Mouse (Mus musculus): ENCODE measurements around the gene Mta3. TPM values are rescaled to one million over a fixed set of nuclear protein-coding genes. Genes with fewer than 3 reads are reported as not detected.
A peak's percentile ranks its signal among the peaks of the same experiment; 100 is the strongest.
"Not testable (repeated sequence)": the region's sequence is repeated elsewhere in the genome, so short reads cannot be mapped to it uniquely, and the experiment has no call there.

Gene Mta3
- polyA plus RNA-seq, 1 experiment from 2014 or later: 71.7 TPM

GRCm38 (mm10) chr17:83699062-83699724 is 6.8 kb upstream of the Mta3 start:
- Histone ChIP-seq H3K36me3 (ENCODE audit: inconsistent target) (no peaks in the 10 kb centered on the region), H3K27ac (no peak overlapping the region), H3K4me3 (ENCODE audit: inconsistent target) (no peak overlapping the region), H3K79me2 (ENCODE audit: inconsistent target) (no peaks in the 10 kb centered on the region)
- 50% methylated on average over 8 of the region's 8 CpGs for WGBS (ENCODE audit: missing documents)

- no peaks in the 10 kb centered on the region for H3K79me2 ChIP-seq (ENCODE audit: inconsistent target)
- H3K27ac ChIP-seq: no peak overlapping the region
- no peak overlapping the region for H3K4me3 ChIP-seq (ENCODE audit: inconsistent target)
- WGBS (ENCODE audit: missing documents): 96% methylated on average over 9 of the region's 9 CpGs
- H3K36me3 ChIP-seq (ENCODE audit: inconsistent target): no peaks in the 10 kb centered on the region
Observed at GRCm38 (mm10) chr17:83700125-83700524, 5.8 kb upstream of the Mta3 start.

DNA sequence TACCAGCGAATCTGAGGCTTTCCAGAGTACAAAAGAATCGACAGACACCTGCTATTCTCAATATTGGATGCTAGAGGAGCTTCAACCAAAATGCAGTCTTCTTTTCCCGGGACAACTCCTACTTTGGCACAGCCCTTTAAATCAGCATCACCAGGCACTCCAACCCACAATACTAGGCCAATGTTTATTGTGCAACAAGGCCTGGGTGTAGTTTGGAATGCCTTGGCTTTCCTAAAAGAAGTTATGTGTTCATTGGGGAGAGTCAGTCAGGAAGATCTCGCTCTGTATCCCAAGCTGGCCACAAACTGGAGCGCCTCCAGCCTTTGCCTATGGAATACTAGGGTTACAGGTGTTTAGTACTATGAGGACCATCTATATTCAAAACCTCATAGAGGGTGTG is 1.5 kb upstream of the Mta3 start:
- 87% methylated on average over 5 of the region's 5 CpGs for WGBS (ENCODE audit: missing documents)
- no peak overlapping the region for H3K27ac ChIP-seq

DNA sequence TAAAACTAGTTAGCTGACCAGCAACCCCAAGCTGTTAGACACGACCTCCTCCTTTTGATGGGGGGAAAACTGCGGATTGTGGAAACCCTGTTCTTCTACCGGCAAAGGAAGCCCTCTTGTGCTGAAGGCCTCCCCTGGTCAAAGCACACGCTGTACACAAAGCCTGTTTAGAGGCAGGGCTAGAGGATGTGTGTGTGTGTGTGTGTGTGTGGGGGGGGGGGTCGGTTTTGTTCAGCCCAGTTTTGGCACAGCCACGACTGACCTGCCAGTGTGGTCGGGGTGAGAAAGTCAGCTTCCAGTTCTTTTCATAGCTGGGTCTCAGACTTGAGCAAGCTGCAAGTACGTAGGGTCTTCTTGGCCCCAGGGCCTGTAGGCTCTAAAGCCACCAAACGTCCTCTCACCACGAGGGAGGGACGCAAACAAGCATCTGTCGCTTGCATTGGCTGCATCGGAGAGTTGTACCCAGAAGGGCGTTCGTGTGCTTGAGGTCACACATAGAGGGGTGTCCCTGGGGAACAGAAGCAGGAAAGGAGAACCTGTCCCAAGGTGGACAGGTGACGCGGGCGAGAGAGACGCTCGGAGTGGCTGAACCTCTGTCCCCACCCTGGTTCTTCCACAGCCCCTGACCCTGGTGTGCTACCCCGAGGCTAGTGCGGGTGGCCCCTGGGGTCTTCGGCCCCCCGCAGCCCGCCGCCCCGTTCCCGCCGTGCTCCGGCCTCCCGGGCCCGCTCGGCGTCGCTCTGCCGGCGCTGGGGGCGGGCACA is 429 bp upstream of the Mta3 start:
- Histone ChIP-seq H3K27ac (no peak overlapping the region), H3K4me3 (ENCODE audit: inconsistent target) (peak overlapping the region; percentile 13; the same call in 1 of the 2 replicates), H3K36me3 (ENCODE audit: inconsistent target) (no peaks in the 10 kb centered on the region), H3K79me2 (ENCODE audit: inconsistent target) (peaks cover 36% of the 10 kb centered on the region)
- 25% methylated on average over 21 of the region's 38 CpGs for WGBS (ENCODE audit: missing documents)

More for the DNA sequence above, 1.5 kb upstream of the Mta3 start:
- Histone ChIP-seq H3K4me3 (ENCODE audit: inconsistent target) (no peak overlapping the region), H3K79me2 (ENCODE audit: inconsistent target) (peaks cover 29% of the 10 kb centered on the region), H3K36me3 (ENCODE audit: inconsistent target) (no peaks in the 10 kb centered on the region)

DNA sequence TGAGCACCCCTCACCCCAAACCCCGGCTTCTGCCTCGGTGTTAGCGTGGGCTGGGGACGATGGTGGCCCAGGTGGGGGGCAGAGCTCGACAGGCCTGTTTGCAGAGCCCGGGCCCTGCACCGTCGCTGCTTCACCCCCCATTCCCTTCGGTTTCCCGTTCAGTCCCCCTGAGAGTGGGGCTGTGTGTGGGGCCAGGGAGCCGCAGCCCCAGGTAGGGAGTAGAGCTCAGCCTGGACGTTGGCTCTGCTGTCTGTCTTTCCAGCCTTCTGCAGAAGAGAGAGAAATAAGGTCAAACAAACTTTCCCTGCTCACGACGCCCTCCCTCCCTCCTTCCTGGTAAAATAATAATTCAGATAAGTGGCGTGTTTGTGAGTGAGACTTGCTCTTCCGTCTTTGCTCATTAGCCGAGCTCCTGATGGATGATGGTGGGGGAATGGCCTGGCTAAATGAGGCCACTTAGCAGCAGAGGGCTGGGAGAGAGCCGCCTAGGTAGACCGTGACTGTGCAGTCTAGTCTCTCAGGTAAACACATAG is 697 bp downstream of the Mta3 start:
- Histone ChIP-seq H3K79me2 (ENCODE audit: inconsistent target) (peaks cover 47% of the 10 kb centered on the region), H3K4me3 (ENCODE audit: inconsistent target) (peak overlapping the region; percentile 59), H3K36me3 (ENCODE audit: inconsistent target) (0 out of 2 replicates have a peak, but pooled peaks cover under 1% of the 10 kb centered on the region), H3K27ac (peak overlapping the region; percentile 73)
- 3% methylated on average over 16 of the region's 19 CpGs for WGBS (ENCODE audit: missing documents)

- H3K36me3 ChIP-seq (ENCODE audit: inconsistent target): 0 out of 2 replicates have a peak, but pooled peaks cover 5% of the 10 kb centered on the region
- H3K27ac ChIP-seq: peak overlapping the region; percentile 73; the same call in 1 of the 2 replicates
- peak overlapping the region; percentile 59 for H3K4me3 ChIP-seq (ENCODE audit: inconsistent target)
- peaks cover 54% of the 10 kb centered on the region for H3K79me2 ChIP-seq (ENCODE audit: inconsistent target)
- 75% methylated on average over 4 of the region's 4 CpGs for WGBS (ENCODE audit: missing documents)
Observed at GRCm38 (mm10) chr17:83707372-83707771, 1.4 kb downstream of the Mta3 start.

GRCm38 (mm10) chr17:83707846-83708245 is 1.9 kb downstream of the Mta3 start:
- Histone ChIP-seq H3K36me3 (ENCODE audit: inconsistent target) (0 out of 2 replicates have a peak, but pooled peaks cover 5% of the 10 kb centered on the region), H3K27ac (0 out of 2 replicates have a peak overlapping the region, but pooled peaks have one; percentile 0), H3K4me3 (ENCODE audit: inconsistent target) (no peak overlapping the region), H3K79me2 (ENCODE audit: inconsistent target) (peaks cover 59% of the 10 kb centered on the region)
- WGBS (ENCODE audit: missing documents): 59% methylated on average over 6 of the region's 6 CpGs

DNA sequence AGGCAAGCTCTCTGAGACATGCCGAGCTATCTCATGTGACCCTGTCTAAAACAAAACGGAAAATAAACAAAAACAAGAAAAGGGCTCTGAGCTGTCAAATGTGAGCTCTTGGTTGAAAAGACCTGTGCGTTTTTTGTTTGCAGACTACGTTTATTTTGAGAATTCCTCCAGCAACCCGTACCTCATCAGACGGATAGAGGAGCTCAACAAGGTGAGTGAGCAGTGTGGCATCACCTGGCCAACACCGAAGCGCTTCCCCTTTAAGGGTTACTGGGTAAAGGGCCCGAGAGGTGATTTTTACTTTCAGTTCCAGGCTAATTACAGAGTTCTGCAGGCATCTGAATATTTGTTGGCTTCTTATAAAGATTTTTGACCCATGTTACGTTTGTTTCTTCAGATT is 2.3 kb downstream of the Mta3 start:
- Histone ChIP-seq H3K27ac (0 out of 2 replicates have a peak overlapping the region, but pooled peaks have one; percentile 0), H3K4me3 (ENCODE audit: inconsistent target) (no peak overlapping the region), H3K79me2 (ENCODE audit: inconsistent target) (peaks cover 63% of the 10 kb centered on the region), H3K36me3 (ENCODE audit: inconsistent target) (0 out of 2 replicates have a peak, but pooled peaks cover 5% of the 10 kb centered on the region)
- WGBS (ENCODE audit: missing documents): 52% methylated on average over 10 of the region's 10 CpGs

GRCm38 (mm10) chr17:83708891-83709290 is 2.9 kb downstream of the Mta3 start:
- H3K36me3 ChIP-seq (ENCODE audit: inconsistent target): peaks cover 8% of the 10 kb centered on the region; the same call in 1 of the 2 replicates
- no peak overlapping the region for H3K4me3 ChIP-seq (ENCODE audit: inconsistent target)
- 88% methylated on average over 6 of the region's 6 CpGs for WGBS (ENCODE audit: missing documents)
- H3K79me2 ChIP-seq (ENCODE audit: inconsistent target): peaks cover 67% of the 10 kb centered on the region
- peak overlapping the region; percentile 42; the same call in 1 of the 2 replicates for H3K27ac ChIP-seq

DNA sequence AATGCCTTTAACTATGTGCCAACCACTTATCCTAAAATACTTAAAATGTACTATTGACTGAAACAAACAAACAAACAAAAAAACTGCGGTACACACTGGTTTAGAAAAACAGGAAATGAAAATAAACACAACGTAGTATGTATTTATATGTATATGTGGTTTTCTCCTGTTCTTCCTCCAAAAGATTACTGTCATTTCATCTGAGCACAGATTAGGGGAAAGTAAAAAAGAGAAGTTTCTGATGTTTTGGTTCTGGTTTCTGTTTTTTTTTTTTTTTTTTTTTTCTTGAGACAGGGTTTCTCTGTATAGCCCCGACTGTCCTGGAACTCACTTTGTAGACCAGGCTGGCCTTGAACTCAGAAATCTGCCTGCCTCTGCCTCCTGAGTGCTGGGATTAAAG is 3.6 kb downstream of the Mta3 start:
- 0% methylated on average over 2 of the region's 3 CpGs for WGBS (ENCODE audit: missing documents)
- Histone ChIP-seq H3K27ac (peak overlapping the region; percentile 47), H3K36me3 (ENCODE audit: inconsistent target) (peaks cover 14% of the 10 kb centered on the region; the same call in 1 of the 2 replicates), H3K79me2 (ENCODE audit: inconsistent target) (peaks cover 70% of the 10 kb centered on the region)
- not testable (repeated sequence) for H3K4me3 ChIP-seq (ENCODE audit: inconsistent target)

DNA sequence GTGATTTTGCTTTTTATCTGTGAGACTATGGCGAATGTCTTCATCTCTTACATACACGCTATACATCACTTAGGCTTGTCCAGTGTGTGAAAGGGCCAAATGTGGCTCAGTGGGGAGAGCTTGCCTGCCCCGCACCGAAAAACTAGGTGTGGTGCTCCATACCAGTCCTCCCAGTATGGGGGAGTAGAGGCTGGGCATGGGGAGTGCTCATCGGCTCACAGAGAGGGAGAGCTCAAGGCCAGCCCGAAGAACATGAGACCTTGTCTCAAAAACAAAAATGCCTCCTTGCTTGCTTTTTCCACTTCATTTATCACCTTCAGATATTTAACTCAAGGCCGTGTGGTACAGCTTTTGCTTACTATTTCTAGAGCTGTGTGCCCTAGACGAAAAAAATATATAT is 4.7 kb downstream of the Mta3 start:
- no peak overlapping the region for H3K4me3 ChIP-seq (ENCODE audit: inconsistent target)
- H3K27ac ChIP-seq: no peak overlapping the region
- whole genome bisulfite sequencing (ENCODE audit: missing documents): 98% methylated on average over 8 of the region's 8 CpGs
- peaks cover 23% of the 10 kb centered on the region; the same call in 1 of the 2 replicates for H3K36me3 ChIP-seq (ENCODE audit: inconsistent target)
- peaks cover 71% of the 10 kb centered on the region for H3K79me2 ChIP-seq (ENCODE audit: inconsistent target)

DNA sequence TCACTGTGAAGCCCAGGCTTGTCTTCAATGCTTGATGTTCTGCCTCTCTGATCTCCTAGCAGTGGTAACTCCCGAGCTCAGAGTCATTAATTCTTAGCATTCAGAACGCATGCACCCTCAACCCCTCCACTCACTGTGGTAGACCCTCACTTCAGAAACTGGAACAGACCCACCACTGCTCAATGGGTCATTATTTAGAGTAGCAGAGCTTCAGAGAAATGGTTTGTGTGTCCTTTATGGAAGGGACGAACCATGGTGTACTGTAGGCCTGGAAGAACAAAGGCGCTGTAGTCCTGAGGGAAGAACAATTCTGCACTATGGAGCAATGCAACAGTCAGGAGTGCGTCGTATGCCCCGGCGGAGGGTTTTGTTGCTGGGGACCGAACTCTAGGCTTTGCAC is 6.4 kb downstream of the Mta3 start:
- WGBS (ENCODE audit: missing documents): 94% methylated on average over 9 of the region's 9 CpGs
- Histone ChIP-seq H3K4me3 (ENCODE audit: inconsistent target) (no peak overlapping the region), H3K36me3 (ENCODE audit: inconsistent target) (peaks cover 40% of the 10 kb centered on the region)

DNA sequence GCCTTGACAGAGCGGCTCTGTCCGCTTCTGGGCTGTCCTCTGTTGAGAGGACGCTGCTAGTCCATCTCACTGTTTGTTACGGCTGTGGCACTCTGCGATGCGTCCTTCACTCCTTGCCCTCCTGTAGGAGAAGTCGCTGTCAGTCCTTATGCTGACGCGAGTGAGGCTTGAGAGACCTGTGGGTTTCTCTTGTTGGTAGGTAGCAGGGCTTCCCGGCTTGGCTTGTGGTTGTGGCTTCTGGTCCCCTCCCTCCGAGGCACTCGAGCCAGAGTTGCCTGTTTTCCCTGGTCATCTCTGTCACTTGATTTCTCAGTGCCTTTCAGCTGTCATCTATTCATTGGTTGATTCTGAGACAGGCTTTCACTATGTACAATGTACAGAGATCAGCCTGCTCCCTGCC is 14.5 kb downstream of the Mta3 start:
- Histone ChIP-seq H3K79me2 (ENCODE audit: inconsistent target) (peaks cover 94% of the 10 kb centered on the region), H3K36me3 (ENCODE audit: inconsistent target) (peaks cover 32% of the 10 kb centered on the region), H3K27ac (no peak overlapping the region), H3K4me3 (ENCODE audit: inconsistent target) (no peak overlapping the region)
- 55% methylated on average over 12 of the region's 12 CpGs for WGBS (ENCODE audit: missing documents)

More for the DNA sequence above, 6.4 kb downstream of the Mta3 start:
- peaks cover 77% of the 10 kb centered on the region for H3K79me2 ChIP-seq (ENCODE audit: inconsistent target)
- H3K27ac ChIP-seq: no peak overlapping the region

DNA sequence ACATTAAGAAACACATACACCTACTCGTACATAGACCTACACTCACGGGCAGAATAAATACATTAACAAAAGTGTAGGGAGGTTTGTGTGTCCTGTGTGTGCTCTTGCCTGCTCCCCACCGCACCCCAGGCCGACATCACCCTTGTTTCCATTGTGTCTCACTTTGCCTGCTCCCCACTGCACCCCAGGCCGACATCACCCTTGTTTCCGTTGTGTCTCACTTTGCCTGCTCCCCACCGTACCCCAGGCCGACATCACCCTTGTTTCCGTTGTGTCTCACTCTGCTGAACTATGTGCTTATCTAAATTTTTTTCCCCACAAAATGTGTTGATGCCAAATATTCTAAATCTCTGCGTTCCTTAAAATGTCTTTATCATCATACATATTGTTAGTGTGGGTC is 15.2 kb downstream of the Mta3 start:
- H3K27ac ChIP-seq: no peak overlapping the region
- 96% methylated on average over 10 of the region's 10 CpGs for WGBS (ENCODE audit: missing documents)
- H3K4me3 ChIP-seq (ENCODE audit: inconsistent target): no peak overlapping the region
- H3K79me2 ChIP-seq (ENCODE audit: inconsistent target): peaks cover 95% of the 10 kb centered on the region
- peaks cover 25% of the 10 kb centered on the region for H3K36me3 ChIP-seq (ENCODE audit: inconsistent target)

- Histone ChIP-seq H3K36me3 (ENCODE audit: inconsistent target) (peaks cover 8% of the 10 kb centered on the region; the same call in 1 of the 2 replicates), H3K79me2 (ENCODE audit: inconsistent target) (peaks cover 83% of the 10 kb centered on the region), H3K4me3 (ENCODE audit: inconsistent target) (no peak overlapping the region), H3K27ac (no peak overlapping the region)
- 96% methylated on average over 9 of the region's 9 CpGs for WGBS (ENCODE audit: missing documents)
Observed at GRCm38 (mm10) chr17:83723064-83723463, 17.1 kb downstream of the Mta3 start.

Measured in macrophage (primary cell).